Mouse (Mus musculus): ENCODE data around the gene Ptprg. TPM values are rescaled to one million over a fixed set of nuclear protein-coding genes. Genes with fewer than 3 reads are reported as not detected.

Gene Ptprg
- polyA plus RNA-seq, 1 experiment from 2014 or later = 15.8 TPM

GRCm38 (mm10) chr14:12079833-12080401, 526.6 kb downstream of the Ptprg start:
- H3K4me1 ChIP-seq (ENCODE audit: control insufficient read depth in 2 of 2, insufficient read depth in 2 of 2, low read length in 2 of 2) = peaks cover 5 to 11% of the 10 kb centered on the region in 2 experiments; a peak in 2 of 4 replicates
- H3K27me3 ChIP-seq (ENCODE audit: control insufficient read depth, insufficient read depth, low read length) = no peaks in the 10 kb centered on the region
- H3K9me3 ChIP-seq (ENCODE audit: control insufficient read depth, low read length) = no peaks in the 10 kb centered on the region
- ATAC-seq (ENCODE audit: insufficient number of reproducible peaks, insufficient read depth, low FRiP score, low read depth) = no peak
- no peaks in the 10 kb centered on the region for H3K36me3 ChIP-seq (ENCODE audit: control insufficient read depth, insufficient read depth, low read length)
- H3K4me3 ChIP-seq (ENCODE audit: control insufficient read depth in 1 of 2, insufficient read depth in 1 of 2, low read depth in 1 of 2, low read length in 2 of 2) = no peak overlapping the region
- 71% methylated on average over 4 of the region's 4 CpGs for WGBS
- H3K4me2 ChIP-seq (ENCODE audit: low read length) = no peak overlapping the region
- no peak overlapping the region for H3K9ac ChIP-seq (ENCODE audit: low read length)
- H3K27ac ChIP-seq (replicated peaks in 1 of 2; ENCODE audit: control insufficient read depth in 1 of 2, insufficient read depth in 1 of 2, low read depth in 2 of 2, low read length in 2 of 2) = no peak overlapping the region

GRCm38 (mm10) chr14:12082131-12082921, 529.0 kb downstream of the Ptprg start:
- H3K9ac ChIP-seq (ENCODE audit: low read length) = no peak overlapping the region
- H3K27ac ChIP-seq (replicated peaks in 1 of 2; ENCODE audit: control insufficient read depth in 1 of 2, insufficient read depth in 1 of 2, low read depth in 2 of 2, low read length in 2 of 2) = no peak overlapping the region
- H3K4me1 ChIP-seq (ENCODE audit: control insufficient read depth in 2 of 2, insufficient read depth in 2 of 2, low read length in 2 of 2) = peaks cover 8 to 12% of the 10 kb centered on the region in 2 experiments; a peak in 3 of 4 replicates
- no peaks in the 10 kb centered on the region for H3K27me3 ChIP-seq (ENCODE audit: control insufficient read depth, insufficient read depth, low read length)
- no peaks in the 10 kb centered on the region for H3K9me3 ChIP-seq (ENCODE audit: control insufficient read depth, low read length)
- H3K4me2 ChIP-seq (ENCODE audit: low read length) = no peak overlapping the region
- no peak overlapping the region for H3K4me3 ChIP-seq (ENCODE audit: control insufficient read depth in 1 of 2, insufficient read depth in 1 of 2, low read depth in 1 of 2, low read length in 2 of 2)
- no peak for ATAC-seq (ENCODE audit: insufficient number of reproducible peaks, insufficient read depth, low FRiP score, low read depth)
- H3K36me3 ChIP-seq (ENCODE audit: control insufficient read depth, insufficient read depth, low read length) = no peaks in the 10 kb centered on the region
- 74% methylated on average over 6 of the region's 6 CpGs for WGBS

GRCm38 (mm10) chr14:12084076-12084475, 530.7 kb downstream of the Ptprg start:
- Histone ChIP-seq H3K9ac (ENCODE audit: low read length) (no peak overlapping the region), H3K4me3 (ENCODE audit: control insufficient read depth in 1 of 2, insufficient read depth in 1 of 2, low read depth in 1 of 2, low read length in 2 of 2) (no peak overlapping the region), H3K27me3 (ENCODE audit: control insufficient read depth, insufficient read depth, low read length) (no peaks in the 10 kb centered on the region), H3K4me1 (ENCODE audit: control insufficient read depth in 2 of 2, insufficient read depth in 2 of 2, low read length in 2 of 2) (peaks cover 5 to 8% of the 10 kb centered on the region in 2 experiments; a peak in 2 of 4 replicates), H3K9me3 (ENCODE audit: control insufficient read depth, low read length) (no peaks in the 10 kb centered on the region), H3K4me2 (ENCODE audit: low read length) (no peak overlapping the region), H3K36me3 (ENCODE audit: control insufficient read depth, insufficient read depth, low read length) (no peaks in the 10 kb centered on the region), H3K27ac (replicated peaks in 1 of 2; ENCODE audit: control insufficient read depth in 1 of 2, insufficient read depth in 1 of 2, low read depth in 2 of 2, low read length in 2 of 2) (no peak overlapping the region)
- 79% methylated on average over 4 of the region's 4 CpGs for WGBS
- no peak for ATAC-seq (ENCODE audit: insufficient number of reproducible peaks, insufficient read depth, low FRiP score, low read depth)

- WGBS = 92% methylated on average over 4 of the region's 4 CpGs
- H3K9me3 ChIP-seq (ENCODE audit: control insufficient read depth, low read length) = no peaks in the 10 kb centered on the region
- no peak overlapping the region for H3K27ac ChIP-seq (replicated peaks in 1 of 2; ENCODE audit: control insufficient read depth in 1 of 2, insufficient read depth in 1 of 2, low read depth in 2 of 2, low read length in 2 of 2)
- no peak overlapping the region for H3K4me2 ChIP-seq (ENCODE audit: low read length)
- H3K36me3 ChIP-seq (ENCODE audit: control insufficient read depth, insufficient read depth, low read length) = no peaks in the 10 kb centered on the region
- peaks cover 5 to 8% of the 10 kb centered on the region in 2 experiments; a peak in 2 of 4 replicates for H3K4me1 ChIP-seq (ENCODE audit: control insufficient read depth in 2 of 2, insufficient read depth in 2 of 2, low read length in 2 of 2)
- no peaks in the 10 kb centered on the region for H3K27me3 ChIP-seq (ENCODE audit: control insufficient read depth, insufficient read depth, low read length)
- H3K9ac ChIP-seq (ENCODE audit: low read length) = no peak overlapping the region
- ATAC-seq (ENCODE audit: insufficient number of reproducible peaks, insufficient read depth, low FRiP score, low read depth) = no peak
- H3K4me3 ChIP-seq (ENCODE audit: control insufficient read depth in 1 of 2, insufficient read depth in 1 of 2, low read depth in 1 of 2, low read length in 2 of 2) = no peak overlapping the region
Observed at GRCm38 (mm10) chr14:12085078-12085477, 531.7 kb downstream of the Ptprg start.

GRCm38 (mm10) chr14:12086167-12086566, 532.8 kb downstream of the Ptprg start:
- WGBS = 63% methylated on average over 5 of the region's 5 CpGs
- no peak for ATAC-seq (ENCODE audit: insufficient number of reproducible peaks, insufficient read depth, low FRiP score, low read depth)
- H3K27ac ChIP-seq (replicated peaks in 1 of 2; ENCODE audit: control insufficient read depth in 1 of 2, insufficient read depth in 1 of 2, low read depth in 2 of 2, low read length in 2 of 2) = no peak overlapping the region
- peaks cover 5 to 8% of the 10 kb centered on the region in 2 experiments; a peak in 2 of 4 replicates for H3K4me1 ChIP-seq (ENCODE audit: control insufficient read depth in 2 of 2, insufficient read depth in 2 of 2, low read length in 2 of 2)
- no peak overlapping the region for H3K4me2 ChIP-seq (ENCODE audit: low read length)
- no peak overlapping the region for H3K9ac ChIP-seq (ENCODE audit: low read length)
- no peak overlapping the region for H3K4me3 ChIP-seq (ENCODE audit: control insufficient read depth in 1 of 2, insufficient read depth in 1 of 2, low read depth in 1 of 2, low read length in 2 of 2)
- H3K9me3 ChIP-seq (ENCODE audit: control insufficient read depth, low read length) = no peaks in the 10 kb centered on the region
- no peaks in the 10 kb centered on the region for H3K36me3 ChIP-seq (ENCODE audit: control insufficient read depth, insufficient read depth, low read length)
- H3K27me3 ChIP-seq (ENCODE audit: control insufficient read depth, insufficient read depth, low read length) = no peaks in the 10 kb centered on the region

- Histone ChIP-seq H3K27ac (replicated peaks in 1 of 2; ENCODE audit: control insufficient read depth in 1 of 2, insufficient read depth in 1 of 2, low read depth in 2 of 2, low read length in 2 of 2) (no peak overlapping the region), H3K4me2 (ENCODE audit: low read length) (no peak overlapping the region), H3K9me3 (ENCODE audit: control insufficient read depth, low read length) (no peaks in the 10 kb centered on the region), H3K27me3 (ENCODE audit: control insufficient read depth, insufficient read depth, low read length) (no peaks in the 10 kb centered on the region), H3K36me3 (ENCODE audit: control insufficient read depth, insufficient read depth, low read length) (no peaks in the 10 kb centered on the region), H3K9ac (ENCODE audit: low read length) (no peak overlapping the region), H3K4me1 (ENCODE audit: control insufficient read depth in 2 of 2, insufficient read depth in 2 of 2, low read length in 2 of 2) (peaks cover 5 to 8% of the 10 kb centered on the region in 2 experiments; a peak in 2 of 4 replicates), H3K4me3 (ENCODE audit: control insufficient read depth in 1 of 2, insufficient read depth in 1 of 2, low read depth in 1 of 2, low read length in 2 of 2) (no peak overlapping the region)
- ATAC-seq (ENCODE audit: insufficient number of reproducible peaks, insufficient read depth, low FRiP score, low read depth) = no peak
Observed at GRCm38 (mm10) chr14:12089954-12090353, 536.6 kb downstream of the Ptprg start.

- no peak overlapping the region for H3K9ac ChIP-seq (ENCODE audit: low read length)
- no peaks in the 10 kb centered on the region for H3K27me3 ChIP-seq (ENCODE audit: control insufficient read depth, insufficient read depth, low read length)
- no peak overlapping the region for H3K27ac ChIP-seq (replicated peaks in 1 of 2; ENCODE audit: control insufficient read depth in 1 of 2, insufficient read depth in 1 of 2, low read depth in 2 of 2, low read length in 2 of 2)
- 83% methylated on average over 3 of the region's 3 CpGs for WGBS
- H3K4me3 ChIP-seq (ENCODE audit: control insufficient read depth in 1 of 2, insufficient read depth in 1 of 2, low read depth in 1 of 2, low read length in 2 of 2) = no peak overlapping the region
- peaks cover 0 to 2% of the 10 kb centered on the region in 2 experiments; a peak in 2 of 4 replicates for H3K4me1 ChIP-seq (ENCODE audit: control insufficient read depth in 2 of 2, insufficient read depth in 2 of 2, low read length in 2 of 2)
- H3K9me3 ChIP-seq (ENCODE audit: control insufficient read depth, low read length) = no peaks in the 10 kb centered on the region
- no peaks in the 10 kb centered on the region for H3K36me3 ChIP-seq (ENCODE audit: control insufficient read depth, insufficient read depth, low read length)
- no peak for ATAC-seq (ENCODE audit: insufficient number of reproducible peaks, insufficient read depth, low FRiP score, low read depth)
- H3K4me2 ChIP-seq (ENCODE audit: low read length) = no peak overlapping the region
Observed at GRCm38 (mm10) chr14:12091730-12092129, 538.4 kb downstream of the Ptprg start.
